Mouse (Mus musculus) spleen, postnatal 36 days (tissue): ENCODE results near the gene 1700030J22Rik.

Source experiments
- DNase-seq, 2 experiments: peaks; one replicate each; pipeline ENCODE4 v3.0.0; 2022; ENCODE audit warnings: low spot score in 2 of 2, mixed read lengths in 1 of 2

The 1700030J22Rik gene

DNA sequence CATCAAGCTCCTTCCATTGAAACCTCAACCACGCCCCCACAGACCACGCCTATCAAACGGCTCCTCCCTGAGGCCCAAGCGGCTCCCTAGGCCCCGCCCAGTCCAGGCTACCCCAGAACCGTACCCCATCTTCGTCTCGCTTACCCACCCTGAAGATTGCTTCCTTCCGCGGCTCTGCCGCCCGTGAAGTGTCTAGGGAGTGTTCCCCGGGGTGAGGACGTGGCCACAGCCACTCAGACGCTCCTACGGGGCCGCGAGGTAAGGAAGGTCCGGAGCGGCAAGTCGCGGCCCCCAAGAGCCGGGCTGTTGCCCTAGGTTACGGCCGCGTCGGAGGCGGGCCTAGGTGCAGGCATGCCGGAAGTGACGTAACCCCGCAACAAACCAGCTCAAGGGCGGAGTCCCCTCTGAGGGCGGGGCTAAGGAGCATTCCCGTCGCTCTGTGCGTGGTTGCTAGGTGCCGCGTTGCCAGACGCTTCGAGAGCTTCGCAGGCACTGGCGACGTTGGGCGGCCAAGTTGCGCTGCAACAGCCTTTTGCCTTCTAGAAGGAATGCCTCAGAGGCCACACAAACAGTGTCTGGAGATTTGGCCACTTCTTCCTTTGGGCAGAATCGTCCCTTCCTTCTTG lies at the start of gene 1700030J22Rik:
TSS of gene 1700030J22Rik (minus strand) at position 329 of the 626 bp plus-strand sequence.
- DNase-seq, result peak; percentile 97 to 98

DNA sequence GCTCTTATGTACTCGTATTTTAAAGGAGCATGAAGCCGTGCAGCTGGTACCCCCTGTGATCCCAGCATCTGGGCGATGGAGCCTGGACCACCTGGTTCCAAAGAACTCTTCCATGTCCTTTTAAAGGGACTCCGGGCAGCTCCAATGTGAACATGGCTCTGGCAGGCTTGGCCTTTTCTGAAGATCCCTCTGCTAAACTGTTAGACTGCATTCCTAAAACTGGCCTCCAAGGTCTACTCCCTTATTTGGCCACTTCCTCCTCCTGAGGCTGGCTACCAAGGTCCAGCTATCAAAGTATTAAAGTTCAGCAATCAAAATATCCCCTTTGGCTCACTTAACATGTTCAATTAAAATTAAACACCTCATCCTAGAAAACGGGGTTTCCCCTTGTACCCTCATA lies 48.8 kb upstream of the 1700030J22Rik start:
- DNase-seq, result no peak

DNA sequence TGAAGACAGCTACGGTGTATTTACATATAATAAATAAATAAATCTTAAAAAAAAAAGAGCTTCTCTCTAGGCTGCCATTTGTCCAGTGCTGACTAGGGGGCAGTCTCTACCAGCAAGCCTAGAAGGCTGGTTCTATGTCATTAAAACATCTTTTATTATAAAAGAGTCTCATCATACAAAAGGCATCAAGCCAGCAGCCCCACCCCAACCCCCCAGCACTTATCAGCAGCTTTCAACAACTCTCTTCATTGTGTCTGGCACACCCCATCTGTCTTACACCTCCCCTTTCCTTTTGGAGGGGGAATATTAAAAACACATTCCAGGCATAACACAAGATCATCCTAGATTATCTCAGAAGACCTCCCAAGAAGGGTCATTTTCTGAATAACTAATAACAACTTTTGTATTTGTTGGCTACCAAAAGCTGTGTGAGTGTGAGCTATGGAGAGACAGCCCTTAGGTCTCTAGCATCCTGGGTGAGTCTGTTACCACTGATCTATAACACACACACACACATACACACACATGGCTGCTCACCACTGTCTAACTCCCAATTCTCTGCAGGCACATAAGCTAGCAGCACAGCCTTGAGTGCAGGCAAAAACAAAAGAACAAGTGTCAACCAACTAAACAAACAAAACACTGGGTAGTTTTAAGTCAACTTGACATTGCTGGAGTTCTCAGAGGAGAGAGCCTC lies 43.7 kb upstream of the 1700030J22Rik start:
- no peak for DNase-seq

DNA sequence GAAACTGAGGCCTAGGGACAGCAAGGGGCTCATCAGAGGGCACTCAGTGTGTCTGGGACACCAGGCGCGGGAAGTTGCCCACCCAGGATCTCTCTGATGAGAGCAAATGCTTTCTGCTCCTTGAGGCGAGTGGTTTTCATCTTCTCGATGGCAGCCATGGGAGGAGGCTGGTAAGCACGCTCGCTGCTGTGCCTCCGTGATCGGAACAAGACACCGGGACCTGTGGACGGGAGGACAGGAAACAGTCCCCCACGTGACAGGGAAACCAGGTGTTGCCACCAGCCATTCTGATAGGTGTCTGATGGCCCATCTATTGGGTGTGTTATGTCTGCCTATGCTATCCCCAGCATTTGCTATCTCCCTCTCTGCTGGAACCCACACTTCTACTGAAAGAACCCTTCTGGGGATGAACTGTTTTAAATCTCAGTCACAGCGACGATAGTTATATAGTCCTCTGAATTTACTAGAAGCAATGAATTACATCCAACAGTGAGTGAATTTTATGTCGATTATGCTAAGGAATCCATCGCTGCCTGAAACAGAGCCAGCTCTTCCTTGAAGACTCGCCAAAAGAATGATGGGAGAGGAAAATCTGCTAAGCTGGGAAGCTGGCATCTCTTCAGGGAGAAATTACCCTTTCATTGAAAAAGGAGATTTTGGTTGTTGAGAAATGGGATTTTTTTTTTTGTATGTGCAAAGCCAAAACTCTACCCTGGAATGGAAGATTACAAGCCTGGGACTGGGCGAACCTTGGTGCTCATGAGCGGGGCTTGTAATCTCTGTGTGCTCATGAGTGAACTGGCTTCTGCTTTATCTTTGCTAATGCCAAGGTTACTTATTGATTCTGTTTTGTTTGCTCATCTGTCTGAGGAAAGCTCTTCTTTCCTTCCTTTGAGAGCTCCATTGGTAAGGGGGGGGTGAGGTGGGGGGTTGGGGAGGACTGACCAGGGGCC lies 40.8 kb upstream of the 1700030J22Rik start:
- DNase-seq, result no peak

DNA sequence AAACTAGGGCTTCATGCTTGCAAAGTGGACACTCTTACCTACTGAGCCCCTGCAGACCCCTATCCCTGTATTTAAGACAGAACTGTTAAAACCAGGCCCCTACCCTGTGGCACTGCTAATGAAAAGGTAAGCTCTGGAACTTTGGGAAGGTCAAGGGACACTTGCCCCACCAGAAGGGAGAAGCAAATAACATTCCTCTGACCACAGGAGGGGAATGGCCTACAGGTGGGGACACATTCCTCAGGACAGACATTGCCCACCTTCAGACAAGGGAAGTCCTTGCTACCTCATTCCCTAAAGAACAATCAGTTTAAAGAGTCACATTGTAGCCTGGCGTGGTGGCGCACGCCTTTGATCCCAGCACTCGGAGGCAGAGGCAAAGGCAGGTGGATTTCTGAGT lies 39.1 kb upstream of the 1700030J22Rik start:
- DNase-seq, result no peak

DNA sequence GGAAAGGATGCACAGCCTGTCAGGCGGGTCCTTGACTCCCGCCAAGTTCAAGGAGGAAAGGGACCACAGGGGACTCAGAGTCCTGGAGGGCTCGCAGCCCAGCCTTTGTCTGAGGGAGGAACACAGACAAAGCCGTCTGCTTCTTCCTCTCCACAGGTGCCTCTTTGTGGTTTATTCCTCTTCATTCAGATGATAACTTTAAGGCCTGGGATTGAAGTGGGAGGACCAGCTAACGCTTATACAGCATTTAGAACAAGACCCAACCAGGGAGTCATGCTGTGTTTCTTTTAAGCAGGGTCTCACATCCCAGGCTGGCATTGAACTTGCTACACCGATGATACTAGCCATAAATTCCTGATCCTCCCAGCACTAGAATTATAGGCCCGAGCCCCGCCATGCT lies 38.2 kb upstream of the 1700030J22Rik start:
- no peak for DNase-seq

DNA sequence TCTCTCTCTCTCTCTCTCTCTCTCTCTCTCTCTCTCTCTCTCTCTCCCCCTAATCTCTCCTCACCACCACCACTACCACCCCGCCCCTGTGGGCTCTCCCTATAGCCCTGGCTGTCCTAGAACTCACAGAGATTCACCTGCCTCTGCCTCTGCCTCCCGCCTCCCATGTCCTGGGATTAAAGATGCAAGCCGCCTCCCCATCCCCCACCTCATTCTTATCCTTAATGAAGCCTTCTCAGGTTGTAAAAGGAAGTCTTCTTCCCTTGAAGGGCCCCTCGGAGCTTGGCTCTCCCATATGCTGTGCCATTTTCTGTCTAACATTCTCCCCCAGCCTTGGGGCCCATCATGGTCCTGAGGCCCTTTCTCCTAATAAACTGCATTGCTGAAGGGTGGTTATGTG lies 36.9 kb upstream of the 1700030J22Rik start:
- no peak for DNase-seq

DNA sequence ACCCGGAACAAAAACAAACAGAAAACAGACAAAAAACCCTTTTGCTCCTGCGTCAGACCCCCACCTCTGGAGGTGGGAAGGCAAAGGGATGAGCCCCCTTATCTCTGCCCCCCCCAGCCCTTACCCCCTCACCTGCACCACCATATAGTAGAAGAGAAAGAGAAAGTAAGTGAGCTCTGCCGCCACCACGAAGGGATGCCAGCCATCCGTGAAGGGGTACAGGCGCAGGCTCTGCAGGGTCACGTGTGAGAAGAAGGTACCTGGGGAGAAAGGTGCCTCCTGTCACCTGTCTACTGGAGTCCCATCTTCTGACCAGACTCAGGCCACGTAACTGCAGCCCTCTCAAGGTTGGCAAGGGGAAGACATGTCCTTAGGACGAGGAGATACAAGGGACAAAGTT lies 32.6 kb upstream of the 1700030J22Rik start:
- peak; percentile 51 to 56 for DNase-seq

DNA sequence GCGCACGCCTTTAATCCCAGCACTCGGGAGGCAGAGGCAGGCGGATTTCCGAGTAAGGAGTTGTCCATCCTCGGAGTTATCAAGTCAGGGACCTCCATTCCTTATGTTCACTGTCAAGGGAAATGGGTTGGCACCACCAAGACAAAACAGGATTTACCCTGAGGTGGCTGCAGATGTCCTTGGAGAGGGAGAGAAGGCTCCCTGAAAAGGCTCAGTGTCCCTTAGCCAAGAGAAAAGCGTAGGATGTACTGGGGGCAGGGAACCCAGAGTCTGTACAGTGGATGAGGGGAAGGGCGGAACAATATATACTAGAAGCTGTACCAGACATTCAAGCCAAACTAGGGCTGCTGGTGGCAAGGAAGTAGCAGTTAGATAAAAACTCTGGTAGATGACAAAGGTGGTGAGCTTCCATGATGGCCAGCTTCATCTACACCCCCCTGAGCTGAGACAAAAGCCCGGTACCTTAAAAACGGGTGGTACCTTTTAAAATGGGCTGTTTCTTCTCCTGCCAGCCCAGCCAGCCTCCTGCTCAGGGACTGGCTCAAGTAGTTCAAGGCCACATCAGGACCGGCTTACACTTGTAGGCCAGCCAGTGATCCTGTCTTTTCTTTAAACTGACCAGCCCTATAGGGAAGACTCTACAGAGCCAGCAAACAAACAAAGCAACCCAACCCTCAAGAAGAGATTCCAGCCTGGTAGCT lies 15.4 kb upstream of the 1700030J22Rik start:
- no peak for DNase-seq

DNA sequence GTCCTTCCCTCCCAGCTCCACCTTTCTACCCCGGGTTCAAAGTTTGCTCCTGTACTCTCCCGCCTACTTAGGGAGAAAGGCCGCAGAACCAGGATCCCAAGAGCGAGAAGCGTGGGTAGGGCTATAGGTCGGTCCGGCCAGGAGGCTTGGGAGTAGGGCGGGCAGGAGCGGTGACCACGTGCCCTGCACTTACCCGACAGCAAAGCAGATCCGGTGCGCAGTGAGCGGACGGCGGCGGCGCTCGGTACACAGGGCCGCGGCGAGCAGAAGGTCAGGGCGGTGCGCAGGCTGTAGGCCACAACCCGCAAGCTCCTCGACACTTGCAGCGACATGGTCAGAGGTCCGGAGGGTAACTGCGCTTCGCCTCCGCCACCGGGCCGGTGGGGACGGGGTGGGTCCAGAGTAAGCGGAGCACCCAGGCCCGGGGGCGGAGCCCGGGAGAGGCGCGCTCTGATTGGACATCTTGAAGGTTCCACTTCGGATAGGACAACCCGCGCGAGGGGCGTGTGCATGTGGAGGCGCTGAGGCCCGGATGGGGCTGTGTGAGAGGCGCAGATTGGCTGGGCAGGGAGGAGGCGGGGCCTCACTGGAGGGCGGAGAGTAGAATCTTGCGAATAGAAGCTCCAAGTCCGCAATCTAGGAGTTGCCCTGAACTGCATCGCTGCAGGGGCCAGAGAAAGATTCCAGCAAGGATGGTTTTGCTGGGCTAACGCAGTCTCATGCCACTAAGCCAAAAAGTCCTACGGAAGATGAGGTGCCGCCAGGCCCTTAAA lies 14.5 kb upstream of the 1700030J22Rik start, which contains the start of gene Gcsh:
TSS of gene Gcsh (minus strand) at position 443 of the 773 bp plus-strand sequence.
- peak; percentile 98 to 99 for DNase-seq

DNA sequence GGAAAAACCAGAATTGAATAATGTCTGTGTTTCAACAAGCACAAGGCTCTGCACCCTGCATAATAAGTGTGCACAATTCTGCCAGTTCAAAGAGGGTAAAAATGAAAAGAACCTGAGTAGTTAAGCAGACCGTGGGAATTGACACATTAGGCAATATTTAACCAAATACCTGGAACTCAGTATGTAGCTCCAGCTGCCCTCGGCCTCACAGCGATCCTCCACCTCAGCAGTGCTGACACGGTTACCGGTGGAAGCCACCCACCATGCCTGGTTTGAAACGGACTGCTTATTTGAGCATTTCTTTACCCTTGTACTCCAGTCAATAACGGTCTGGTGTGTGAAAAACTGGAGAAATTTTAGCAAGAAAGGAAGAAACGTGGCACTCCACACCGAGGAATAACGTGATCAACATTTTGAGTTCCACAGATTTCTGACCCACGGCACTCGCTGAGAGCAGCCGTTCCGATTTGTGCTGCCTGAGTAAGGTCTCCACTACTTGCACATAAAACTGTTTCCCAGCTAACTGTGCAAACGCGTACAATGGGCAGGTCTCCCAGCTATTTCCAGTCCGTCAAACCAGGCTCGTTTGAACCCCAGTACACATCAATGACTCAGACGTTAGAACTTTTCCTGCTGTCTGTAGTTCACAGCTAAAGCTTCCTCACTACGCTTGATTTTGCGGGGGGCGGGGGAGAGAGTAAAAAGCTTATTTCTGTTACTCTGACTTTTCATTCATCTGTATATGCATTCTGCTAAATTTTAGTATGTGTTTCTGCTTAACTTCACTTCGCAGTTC lies 13.6 kb upstream of the 1700030J22Rik start:
- DNase-seq, result no peak

DNA sequence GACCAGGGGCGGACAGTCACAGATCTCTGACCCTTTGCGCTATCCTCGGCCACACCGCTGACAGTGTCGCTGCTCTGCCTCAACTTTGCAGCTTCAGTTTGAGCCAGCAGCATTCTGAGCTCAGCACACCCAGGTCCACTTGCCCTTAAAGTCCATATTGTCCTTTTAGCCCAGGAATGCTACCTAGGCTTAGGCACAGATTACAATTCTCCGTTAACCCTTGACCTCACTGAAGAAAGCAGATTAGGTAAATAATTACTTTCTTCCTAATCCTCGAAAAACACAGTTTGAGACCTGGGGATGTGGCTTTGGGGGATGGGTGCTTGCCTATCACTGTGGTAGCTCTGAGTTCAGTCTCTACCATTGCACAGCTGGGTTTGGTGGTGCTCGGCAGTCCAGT lies 12.5 kb upstream of the 1700030J22Rik start:
- DNase-seq, result no peak

DNA sequence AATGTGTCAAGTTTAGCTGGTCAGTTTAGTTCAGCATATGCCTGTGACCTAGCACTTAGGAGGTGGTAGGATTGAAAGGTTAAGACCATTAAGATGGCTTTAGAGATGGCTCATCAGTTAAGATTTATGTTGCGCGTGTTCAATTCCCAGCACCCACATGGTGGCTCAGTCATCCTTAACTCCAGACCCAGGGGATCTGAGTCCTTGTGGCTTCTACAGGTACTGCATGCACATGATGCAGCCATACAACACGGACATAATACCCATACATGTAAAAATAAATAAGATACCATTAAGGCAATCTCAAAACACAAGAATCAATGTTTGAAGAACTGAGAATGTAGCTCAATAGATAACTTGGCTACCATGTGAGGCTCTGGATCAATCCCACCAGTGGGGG lies 11.1 kb upstream of the 1700030J22Rik start:
- DNase-seq, result no peak

DNA sequence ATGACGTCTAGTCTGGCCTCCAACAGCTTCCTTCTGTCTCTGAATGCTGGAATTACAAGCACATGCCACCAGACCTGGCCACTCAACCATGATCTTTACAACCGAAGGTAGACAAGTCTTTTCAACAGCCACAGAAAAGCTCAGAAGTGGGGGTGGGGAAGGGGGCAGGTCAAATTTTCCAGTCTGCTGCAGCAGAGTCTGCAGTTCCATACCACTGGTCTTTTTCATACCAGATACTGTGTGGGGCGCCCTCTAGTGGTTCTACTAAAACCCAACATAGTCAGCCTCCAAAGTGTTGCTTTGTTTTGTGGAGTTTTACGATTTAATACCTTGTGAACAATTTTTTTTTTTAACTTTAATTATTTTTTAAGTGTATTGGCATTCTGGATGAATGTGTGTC lies 1.4 kb upstream of the 1700030J22Rik start:
- peak; percentile 47 to 63 for DNase-seq

DNA sequence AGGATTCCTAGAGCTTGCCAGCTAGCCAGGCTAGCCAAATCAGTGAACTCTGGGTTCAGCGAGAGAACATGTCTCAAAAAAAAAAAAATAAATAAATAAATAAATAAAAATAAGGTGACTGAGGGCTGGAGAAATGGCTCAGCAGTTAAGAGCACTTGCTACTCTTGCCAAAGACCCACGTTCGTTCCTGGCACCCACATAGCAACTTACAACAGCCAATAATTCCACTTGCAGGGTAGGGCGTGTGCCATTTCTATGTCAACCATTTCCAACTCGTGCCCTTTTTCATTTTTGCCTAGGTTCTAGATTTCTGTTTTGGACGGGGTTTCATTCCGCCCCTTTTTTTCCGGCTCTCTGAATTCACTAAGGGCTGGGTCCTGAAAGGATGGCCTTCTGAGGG lies 707 bp downstream of the 1700030J22Rik start:
- no peak for DNase-seq

DNA sequence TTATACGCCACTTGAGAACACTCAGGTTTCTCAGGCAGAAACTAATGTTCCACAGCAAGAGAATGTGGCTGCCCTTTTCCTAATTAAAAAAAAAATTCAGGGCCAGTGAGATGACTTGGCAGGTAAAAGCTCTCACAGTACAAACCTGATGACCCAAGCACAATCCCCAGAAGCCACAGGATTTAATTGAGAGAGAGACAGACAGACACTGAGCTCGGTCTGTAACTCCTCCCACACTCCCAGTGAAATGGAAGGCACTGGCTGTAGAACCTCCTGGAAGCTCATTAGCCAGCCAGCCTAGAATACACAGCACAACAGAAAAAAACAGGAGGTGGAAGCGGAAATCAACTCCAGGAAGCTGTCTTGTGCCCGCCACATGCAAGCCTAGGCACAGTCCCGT lies 3.2 kb downstream of the 1700030J22Rik start:
- no peak for DNase-seq

DNA sequence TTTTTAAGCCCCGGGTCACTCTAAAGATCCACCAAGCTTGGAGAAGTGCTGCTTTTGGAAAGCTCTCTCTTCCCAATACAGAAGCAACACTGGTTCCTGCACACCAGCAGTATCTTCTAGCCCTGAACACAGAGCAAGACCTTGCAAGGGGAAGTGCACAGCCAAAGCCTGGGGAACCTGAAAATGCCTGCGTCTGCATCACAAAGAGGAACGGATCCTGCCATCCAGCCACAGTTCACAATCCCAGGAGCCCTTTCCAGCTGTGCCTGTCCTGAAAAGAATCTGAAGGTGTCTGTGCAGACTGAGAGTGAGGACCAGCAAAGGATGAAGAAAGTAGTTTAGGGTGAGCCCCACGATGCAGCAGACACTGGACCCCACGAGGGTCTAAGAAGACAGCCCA lies 3.7 kb downstream of the 1700030J22Rik start:
- DNase-seq, result no peak

DNA sequence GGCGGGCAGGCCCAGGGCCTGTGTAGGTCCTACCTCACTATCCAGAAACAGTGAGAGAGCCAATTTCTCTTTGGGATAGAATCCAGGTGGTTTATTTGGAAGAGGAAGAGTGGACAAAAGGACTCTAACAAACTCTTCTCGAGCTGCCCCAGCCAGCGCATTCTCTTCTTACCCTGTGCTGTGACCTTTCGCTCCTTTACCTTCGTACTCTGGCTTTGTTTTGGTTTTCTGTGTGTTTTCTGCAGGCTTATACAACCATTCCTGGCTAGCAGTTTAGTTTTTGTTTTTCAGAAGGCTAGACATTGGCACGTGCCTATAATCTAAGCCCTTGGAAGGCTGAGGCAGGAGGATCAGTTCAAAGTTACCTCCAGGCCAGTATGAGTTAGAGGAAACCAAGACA lies 9.2 kb downstream of the 1700030J22Rik start:
- no peak for DNase-seq

DNA sequence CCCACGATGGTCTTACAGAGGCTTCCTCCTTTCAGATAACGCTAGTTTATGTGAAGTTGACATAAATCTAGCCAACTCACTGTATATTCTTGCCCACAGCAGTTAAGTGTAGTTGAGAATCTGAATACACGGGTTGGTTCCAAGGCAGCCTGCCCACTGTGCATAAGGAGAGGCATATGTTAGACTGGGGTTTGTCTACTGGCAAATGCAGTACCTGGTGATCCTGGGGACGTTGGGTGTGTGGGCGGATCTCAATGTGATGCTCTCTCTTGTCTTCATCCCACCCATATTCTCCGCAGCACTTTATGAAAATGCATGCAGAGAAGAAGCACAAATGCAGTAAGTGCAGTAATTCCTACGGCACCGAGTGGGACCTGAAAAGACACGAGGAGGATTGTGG lies 24.3 kb downstream of the 1700030J22Rik start:
- DNase-seq, result no peak

DNA sequence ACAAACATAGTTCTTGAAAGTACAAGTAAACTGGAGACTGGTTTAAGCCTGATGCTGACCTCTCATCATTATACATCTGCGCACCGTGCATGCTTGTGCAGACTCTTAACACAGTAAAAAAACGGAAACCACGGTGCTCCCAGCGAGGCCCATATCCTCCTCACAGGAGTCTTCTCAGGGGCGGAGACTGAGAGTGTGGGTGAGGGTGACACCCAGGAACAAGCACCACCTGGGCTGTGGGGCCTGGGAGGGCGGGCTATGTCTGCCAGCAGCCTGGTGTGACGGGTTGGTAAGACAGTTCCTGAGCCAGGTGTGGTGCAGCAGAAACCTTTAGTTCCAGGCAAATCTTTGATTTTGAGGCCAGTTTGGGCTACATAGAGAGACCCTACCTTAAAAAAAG lies 26.3 kb downstream of the 1700030J22Rik start:
- peak in 1 of 2 experiments; percentile 38 for DNase-seq
